ENCODE assay signal across 9 mouse cellular contexts in the genomic region with DNA sequence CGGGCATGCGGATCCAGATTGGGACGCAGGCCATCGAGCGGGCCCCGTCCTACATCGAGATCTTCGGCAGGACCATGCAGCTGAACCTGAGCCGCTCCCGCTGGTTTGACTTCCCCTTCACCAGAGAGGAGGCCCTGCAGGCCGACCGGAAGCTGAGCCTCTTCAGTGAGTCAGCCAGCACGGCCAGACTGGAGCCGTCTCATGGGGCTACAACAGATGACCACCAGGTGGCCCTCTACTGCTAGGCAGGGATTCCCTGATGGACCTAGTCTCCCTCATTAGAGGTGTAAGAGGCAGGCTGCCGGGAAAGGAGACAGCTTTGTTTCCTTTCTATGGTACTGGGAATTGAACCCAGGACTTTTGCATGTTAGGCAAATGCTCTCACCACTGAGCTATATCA.
DNase-seq lines count a peak whose midpoint lies in the region; ATAC-seq and TF ChIP-seq lines count a peak whose summit lies in the region.
"Had no signal": no experiment of that assay in that cellular context is flagged by ENCODE, and none has a peak within 500 bp of the region (broad histone marks: within the 10 kb centered on the region; RNA-seq: fewer than 3 reads in every experiment).

No protein-coding gene starts in this region.

- no peak overlapping the region for H3K27ac ChIP-seq in heart, embryonic 12.5 days (ENCODE audit: poor library complexity, severe bottlenecking)
- H3K27ac ChIP-seq in liver, embryonic 16.5 days (ENCODE audit: low read length), result no peak overlapping the region
- H3K27ac ChIP-seq: hindbrain, embryonic 15.5 days had no signal

- WGBS in heart, embryonic 12.5 days, result 42% methylated on average over 15 of the region's 15 CpGs
- WGBS in liver, embryonic 16.5 days (ENCODE audit: insufficient replicate concordance), result 35% methylated on average over 15 of the region's 15 CpGs

- H3K4me2 ChIP-seq in heart, embryonic 12.5 days, result no peak overlapping the region
- no peak overlapping the region for H3K4me2 ChIP-seq in liver, embryonic 16.5 days (ENCODE audit: low read depth, low read length)
- H3K4me2 ChIP-seq: hindbrain, embryonic 15.5 days had no signal

- DNase-seq in adrenal gland, adult 18-20 months (ENCODE audit: low spot score in 2 of 2), result peak; percentile 61 to 64
- DNase-seq in embryo, embryonic 11 days, result peak; percentile 81
- DNase-seq in kidney, postnatal 4 days, result peak; percentile 80 to 87
- peak; percentile 81 for DNase-seq in retina, embryonic 14.5 days (ENCODE audit: low spot score)
- peak; percentile 26 for DNase-seq in thymus, postnatal 25 days

- TF ChIP-seq CTCF in C2C12 (IDR thresholded peaks at IDR 0.05; ENCODE audit: control insufficient read depth, insufficient read depth, insufficient read length), result peak; percentile 61

- H3K9ac ChIP-seq in heart, embryonic 12.5 days, result no peak overlapping the region
- H3K9ac ChIP-seq in liver, embryonic 16.5 days (ENCODE audit: low read depth, low read length), result no peak overlapping the region
- H3K9ac ChIP-seq: hindbrain, embryonic 15.5 days had no signal

- peaks cover 92% of the 10 kb centered on the region for H3K36me3 ChIP-seq in C2C12 (ENCODE audit: control insufficient read depth, insufficient read depth)
- peaks cover 99% of the 10 kb centered on the region for H3K36me3 ChIP-seq in heart, embryonic 12.5 days
- peaks cover 97% of the 10 kb centered on the region for H3K36me3 ChIP-seq in liver, embryonic 16.5 days (ENCODE audit: control insufficient read depth, insufficient read depth)

- peaks cover 34% of the 10 kb centered on the region for H3K4me1 ChIP-seq in heart, embryonic 12.5 days (replicated peaks)
- H3K4me1 ChIP-seq in liver, embryonic 16.5 days (ENCODE audit: control insufficient read depth, low read depth, low read length), result no peaks in the 10 kb centered on the region; the same call in 1 of the 2 replicates
- H3K4me1 ChIP-seq: hindbrain, embryonic 15.5 days had no signal

- no peaks in the 10 kb centered on the region for H3K79me3 ChIP-seq in C2C12 (ENCODE audit: low read depth)

- no peak overlapping the region for H3K4me3 ChIP-seq in C2C12 (ENCODE audit: insufficient read depth, poor library complexity, severe bottlenecking)
- H3K4me3 ChIP-seq in heart, embryonic 12.5 days, result no peak overlapping the region
- H3K4me3 ChIP-seq in liver, embryonic 16.5 days (ENCODE audit: low read depth, low read length), result no peak overlapping the region
- H3K4me3 ChIP-seq: hindbrain, embryonic 15.5 days had no signal

- ATAC-seq in heart, embryonic 12.5 days (ENCODE audit: insufficient number of reproducible peaks, low FRiP score), result 0 out of 2 replicates have a peak, but pooled peaks have one; percentile 34
- 0 out of 2 replicates have a peak, but pooled peaks have one; percentile 51 for ATAC-seq in liver, embryonic 16.5 days (ENCODE audit: low read depth)

- no peaks in the 10 kb centered on the region for H3K79me2 ChIP-seq in C2C12 (ENCODE audit: control insufficient read depth, insufficient read depth)

- no peaks in the 10 kb centered on the region for H3K27me3 ChIP-seq in C2C12 (ENCODE audit: control insufficient read depth, insufficient read depth, insufficient read length)
- no peaks in the 10 kb centered on the region for H3K27me3 ChIP-seq in heart, embryonic 12.5 days (replicated peaks)
- no peaks in the 10 kb centered on the region for H3K27me3 ChIP-seq in liver, embryonic 16.5 days (ENCODE audit: control insufficient read depth, insufficient read depth, low read depth, low read length)
- H3K27me3 ChIP-seq: hindbrain, embryonic 15.5 days had no signal

- H3K9me3 ChIP-seq in heart, embryonic 12.5 days (replicated peaks), result no peaks in the 10 kb centered on the region
- H3K9me3 ChIP-seq in liver, embryonic 16.5 days (replicated peaks; ENCODE audit: control insufficient read depth, low read length), result no peaks in the 10 kb centered on the region
- H3K9me3 ChIP-seq: hindbrain, embryonic 15.5 days had no signal

- H3ac ChIP-seq in C2C12 (ENCODE audit: control insufficient read depth, insufficient read length, low read depth), result peak overlapping the region; percentile 58

TF ChIP-seq in C2C12, 6 proteins besides CTCF, POLR2A, EP300 and RAD21:
- TF ChIP-seq CEBPB (IDR thresholded peaks at IDR 0.05; ENCODE audit: low read depth) (no peak), MYOD1 (IDR thresholded peaks at IDR 0.05; ENCODE audit: control insufficient read depth, insufficient read length, low read depth) (no peak), USF1 (IDR thresholded peaks at IDR 0.05; ENCODE audit: low read depth) (no peak), MAX (IDR thresholded peaks at IDR 0.05) (peak; percentile 34), FOSL1 (IDR thresholded peaks at IDR 0.05; ENCODE audit: insufficient read depth, low read length, poor library complexity, severe bottlenecking) (no peak), MYOG (IDR thresholded peaks at IDR 0.05; ENCODE audit: control insufficient read depth, extremely low read depth, insufficient read length) (no peak)
TF ChIP-seq in C2C12: peak in this region for 1.

Comparison
In these comparisons a context has a peak if more than half of its experiments do, and no peak if none do; other contexts are left out.
1. DNase-seq: peak in every context shown above with its lines; median percentile 84 in kidney, postnatal 4 days; 81 in embryo, embryonic 11 days; 81 in retina, embryonic 14.5 days; 62 in adrenal gland, adult 18-20 months; 26 in thymus, postnatal 25 days.